Mouse (Mus musculus): ENCODE measurements at regions not wholly inside any gene's neighbourhood (a gene's known extent, or its start where the extent isn't known, plus 50 kb on each side); places are given as distances from the start of the nearest gene placed in this dataset.

- H3K9me3 ChIP-seq (ENCODE audit: low read length): no peaks in the 10 kb centered on the region
- TF ChIP-seq CTCF (conservative IDR thresholded peaks at IDR 0.05; ENCODE audit: low read length) (no peak), NANOG (IDR thresholded peaks at IDR 0.05; ENCODE audit: borderline replicate concordance, low read length) (no peak), POU5F1 (IDR thresholded peaks at IDR 0.05; ENCODE audit: borderline replicate concordance, low read length) (no peak)
These were observed 695.7 kb upstream of the Kif18a start for GRCm38 (mm10) chr2:108584799-108585198.

GRCm38 (mm10) chr2:108593555-108593954, 687.0 kb upstream of the Kif18a start:
- TF ChIP-seq CTCF (conservative IDR thresholded peaks at IDR 0.05; ENCODE audit: low read length) (no peak), POU5F1 (IDR thresholded peaks at IDR 0.05; ENCODE audit: borderline replicate concordance, low read length) (no peak), NANOG (IDR thresholded peaks at IDR 0.05; ENCODE audit: borderline replicate concordance, low read length) (no peak)
- Histone ChIP-seq H3K4me1 (replicated peaks; ENCODE audit: low read depth, low read length) (no peaks in the 10 kb centered on the region), H3K9me3 (ENCODE audit: low read length) (no peaks in the 10 kb centered on the region), H3K36me3 (ENCODE audit: insufficient read depth, low read length) (no peaks in the 10 kb centered on the region), H3K4me3 (replicated peaks; ENCODE audit: low read length) (no peak overlapping the region), H3K27me3 (ENCODE audit: insufficient read depth, low read length) (no peaks in the 10 kb centered on the region)

More at GRCm38 (mm10) chr2:108584799-108585198, 695.7 kb upstream of the Kif18a start:
- no peaks in the 10 kb centered on the region for H3K36me3 ChIP-seq (ENCODE audit: insufficient read depth, low read length)
- no peaks in the 10 kb centered on the region for H3K27me3 ChIP-seq (ENCODE audit: insufficient read depth, low read length)
- H3K4me3 ChIP-seq (replicated peaks; ENCODE audit: low read length): no peak overlapping the region
- H3K4me1 ChIP-seq (replicated peaks; ENCODE audit: low read depth, low read length): no peaks in the 10 kb centered on the region

GRCm38 (mm10) chr2:108600346-108600745, 680.2 kb upstream of the Kif18a start:
- no peaks in the 10 kb centered on the region for H3K27me3 ChIP-seq (ENCODE audit: insufficient read depth, low read length)
- no peaks in the 10 kb centered on the region for H3K36me3 ChIP-seq (ENCODE audit: insufficient read depth, low read length)
- no peak for TF ChIP-seq CTCF (conservative IDR thresholded peaks at IDR 0.05; ENCODE audit: low read length)
- no peak for TF ChIP-seq NANOG (IDR thresholded peaks at IDR 0.05; ENCODE audit: borderline replicate concordance, low read length)
- no peak for TF ChIP-seq POU5F1 (IDR thresholded peaks at IDR 0.05; ENCODE audit: borderline replicate concordance, low read length)
- no peak overlapping the region for H3K4me3 ChIP-seq (replicated peaks; ENCODE audit: low read length)
- H3K4me1 ChIP-seq (replicated peaks; ENCODE audit: low read depth, low read length): no peaks in the 10 kb centered on the region
- no peaks in the 10 kb centered on the region for H3K9me3 ChIP-seq (ENCODE audit: low read length)

GRCm38 (mm10) chr2:108619580-108619979, 661.0 kb upstream of the Kif18a start:
- no peaks in the 10 kb centered on the region for H3K27me3 ChIP-seq (ENCODE audit: insufficient read depth, low read length)
- H3K4me1 ChIP-seq (replicated peaks; ENCODE audit: low read depth, low read length): no peaks in the 10 kb centered on the region
- no peaks in the 10 kb centered on the region for H3K36me3 ChIP-seq (ENCODE audit: insufficient read depth, low read length)
- no peak overlapping the region for H3K4me3 ChIP-seq (replicated peaks; ENCODE audit: low read length)
- H3K9me3 ChIP-seq (ENCODE audit: low read length): no peaks in the 10 kb centered on the region
- no peak for TF ChIP-seq POU5F1 (IDR thresholded peaks at IDR 0.05; ENCODE audit: borderline replicate concordance, low read length)
- TF ChIP-seq CTCF (conservative IDR thresholded peaks at IDR 0.05; ENCODE audit: low read length): no peak
- TF ChIP-seq NANOG (IDR thresholded peaks at IDR 0.05; ENCODE audit: borderline replicate concordance, low read length): no peak

GRCm38 (mm10) chr2:108622367-108623162, 658.0 kb upstream of the Kif18a start:
- no peak for TF ChIP-seq POU5F1 (IDR thresholded peaks at IDR 0.05; ENCODE audit: borderline replicate concordance, low read length)
- TF ChIP-seq CTCF (conservative IDR thresholded peaks at IDR 0.05; ENCODE audit: low read length): no peak
- no peak for TF ChIP-seq NANOG (IDR thresholded peaks at IDR 0.05; ENCODE audit: borderline replicate concordance, low read length)
- H3K27me3 ChIP-seq (ENCODE audit: insufficient read depth, low read length): no peaks in the 10 kb centered on the region
- no peaks in the 10 kb centered on the region for H3K9me3 ChIP-seq (ENCODE audit: low read length)
- no peaks in the 10 kb centered on the region for H3K4me1 ChIP-seq (replicated peaks; ENCODE audit: low read depth, low read length)
- no peak overlapping the region for H3K4me3 ChIP-seq (replicated peaks; ENCODE audit: low read length)
- H3K36me3 ChIP-seq (ENCODE audit: insufficient read depth, low read length): no peaks in the 10 kb centered on the region

GRCm38 (mm10) chr2:108635644-108636043, 644.9 kb upstream of the Kif18a start:
- Histone ChIP-seq H3K27me3 (ENCODE audit: insufficient read depth, low read length) (no peaks in the 10 kb centered on the region), H3K36me3 (ENCODE audit: insufficient read depth, low read length) (no peaks in the 10 kb centered on the region), H3K4me1 (replicated peaks; ENCODE audit: low read depth, low read length) (no peaks in the 10 kb centered on the region), H3K9me3 (ENCODE audit: low read length) (no peaks in the 10 kb centered on the region), H3K4me3 (replicated peaks; ENCODE audit: low read length) (no peak overlapping the region)
- TF ChIP-seq NANOG (IDR thresholded peaks at IDR 0.05; ENCODE audit: borderline replicate concordance, low read length): no peak
- no peak for TF ChIP-seq POU5F1 (IDR thresholded peaks at IDR 0.05; ENCODE audit: borderline replicate concordance, low read length)
- TF ChIP-seq CTCF (conservative IDR thresholded peaks at IDR 0.05; ENCODE audit: low read length): no peak

- Histone ChIP-seq H3K4me3 (replicated peaks; ENCODE audit: low read length) (no peak overlapping the region), H3K4me1 (replicated peaks; ENCODE audit: low read depth, low read length) (no peaks in the 10 kb centered on the region), H3K9me3 (ENCODE audit: low read length) (no peaks in the 10 kb centered on the region), H3K36me3 (ENCODE audit: insufficient read depth, low read length) (no peaks in the 10 kb centered on the region), H3K27me3 (ENCODE audit: insufficient read depth, low read length) (no peaks in the 10 kb centered on the region)
- TF ChIP-seq CTCF (conservative IDR thresholded peaks at IDR 0.05; ENCODE audit: low read length): no peak
These were observed 619.7 kb upstream of the Kif18a start for GRCm38 (mm10) chr2:108660697-108661388.

GRCm38 (mm10) chr2:108677777-108678380, 602.7 kb upstream of the Kif18a start:
- TF ChIP-seq CTCF (conservative IDR thresholded peaks at IDR 0.05; ENCODE audit: low read length): no peak
- no peak for TF ChIP-seq POU5F1 (IDR thresholded peaks at IDR 0.05; ENCODE audit: borderline replicate concordance, low read length)
- TF ChIP-seq NANOG (IDR thresholded peaks at IDR 0.05; ENCODE audit: borderline replicate concordance, low read length): no peak
- no peak overlapping the region for H3K4me3 ChIP-seq (replicated peaks; ENCODE audit: low read length)
- no peaks in the 10 kb centered on the region for H3K9me3 ChIP-seq (ENCODE audit: low read length)
- no peaks in the 10 kb centered on the region for H3K36me3 ChIP-seq (ENCODE audit: insufficient read depth, low read length)
- no peaks in the 10 kb centered on the region for H3K27me3 ChIP-seq (ENCODE audit: insufficient read depth, low read length)
- H3K4me1 ChIP-seq (replicated peaks; ENCODE audit: low read depth, low read length): no peaks in the 10 kb centered on the region

All from E14TG2a.4 (cell line).